Mouse (Mus musculus): Measurements from ENCODE around the gene Hist1h4h.
A peak's percentile ranks its signal among the peaks of the same experiment; 100 is the strongest.

Gene Hist1h4h

GRCm38 (mm10) chr13:23510127-23510526, 20.7 kb upstream of the Hist1h4h start:
- ATAC-seq (ENCODE audit: low TSS enrichment): no peak

- ATAC-seq (ENCODE audit: low TSS enrichment): no peak
Observed at GRCm38 (mm10) chr13:23513517-23513916, 17.3 kb upstream of the Hist1h4h start.

- ATAC-seq (ENCODE audit: low TSS enrichment): no peak
Observed at GRCm38 (mm10) chr13:23515281-23515680, 15.6 kb upstream of the Hist1h4h start.

- ATAC-seq (ENCODE audit: low TSS enrichment): no peak
Observed at GRCm38 (mm10) chr13:23515826-23516620, 14.8 kb upstream of the Hist1h4h start.

- peak; percentile 55 for ATAC-seq (ENCODE audit: low TSS enrichment)
Observed at GRCm38 (mm10) chr13:23516822-23517602, 13.8 kb upstream of the Hist1h4h start.

- ATAC-seq (ENCODE audit: low TSS enrichment): peak; percentile 63
Observed at GRCm38 (mm10) chr13:23517603-23518294, 13.1 kb upstream of the Hist1h4h start.

- ATAC-seq (ENCODE audit: low TSS enrichment): no peak
Observed at GRCm38 (mm10) chr13:23518295-23518603, 12.6 kb upstream of the Hist1h4h start.

DNA sequence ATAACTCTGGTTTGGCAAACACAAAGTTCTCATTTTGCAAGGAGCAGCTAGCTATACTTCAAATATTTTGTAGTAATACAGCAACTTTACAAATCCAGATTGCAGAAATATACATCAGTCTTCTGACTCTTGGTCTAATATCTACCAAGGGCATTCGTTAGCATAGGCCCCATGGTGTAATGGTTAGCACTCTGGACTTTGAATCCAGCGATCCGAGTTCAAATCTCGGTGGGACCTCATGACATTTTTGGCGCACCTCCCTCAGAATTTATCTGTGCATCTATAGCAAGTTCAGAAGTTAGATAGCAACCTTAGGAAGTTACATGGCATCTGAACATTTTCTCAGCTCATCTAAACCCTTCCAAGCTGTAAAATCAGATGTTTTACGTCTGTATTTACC, 12.0 kb upstream of the Hist1h4h start:
- ATAC-seq (ENCODE audit: low TSS enrichment): peak; percentile 20; the same call in 1 of the 2 replicates

GRCm38 (mm10) chr13:23519416-23519815, 11.4 kb upstream of the Hist1h4h start:
- ATAC-seq (ENCODE audit: low TSS enrichment): peak; percentile 48

DNA sequence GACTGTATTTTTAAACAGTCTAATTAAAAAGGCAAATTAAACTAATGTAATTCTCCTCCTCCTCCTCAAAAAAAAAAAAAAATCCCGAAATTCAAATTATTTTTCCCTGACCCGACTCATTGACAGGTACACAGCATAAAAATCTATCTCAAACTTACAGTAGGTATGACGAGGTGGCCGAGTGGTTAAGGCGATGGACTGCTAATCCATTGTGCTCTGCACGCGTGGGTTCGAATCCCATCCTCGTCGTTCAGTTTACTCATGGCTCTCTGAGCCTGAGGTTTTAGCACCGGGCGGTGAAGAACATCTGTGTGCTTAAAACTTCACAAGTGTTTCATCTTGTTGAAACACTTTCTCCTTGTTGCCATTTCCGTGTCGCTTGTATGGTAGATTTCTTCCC, 9.1 kb upstream of the Hist1h4h start:
- ATAC-seq (ENCODE audit: low TSS enrichment): no peak

GRCm38 (mm10) chr13:23523976-23524375, 6.9 kb upstream of the Hist1h4h start:
- no peak for ATAC-seq (ENCODE audit: low TSS enrichment)

DNA sequence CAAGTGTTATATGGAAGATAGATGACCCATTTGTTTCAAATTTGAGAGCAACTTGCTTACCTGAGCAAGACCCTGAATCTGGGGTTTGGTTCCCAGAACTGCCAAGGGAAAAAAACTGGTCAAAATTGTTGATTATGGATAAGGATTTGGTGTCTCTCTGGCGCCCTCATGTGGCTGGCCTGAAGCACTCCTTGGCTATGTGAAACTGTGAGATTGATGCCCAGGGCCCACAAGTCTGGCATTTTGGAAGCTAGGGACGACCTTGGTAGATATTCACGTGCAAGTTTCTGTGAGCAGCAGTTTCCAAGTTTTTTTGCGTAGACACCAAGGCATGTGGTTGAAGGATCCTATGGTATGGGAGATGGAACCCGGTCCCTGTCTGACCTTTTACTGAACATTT, 6.2 kb upstream of the Hist1h4h start:
- ATAC-seq (ENCODE audit: low TSS enrichment): peak; percentile 48; the same call in 1 of the 2 replicates

- no peak for ATAC-seq (ENCODE audit: low TSS enrichment)
Observed at GRCm38 (mm10) chr13:23525901-23526300, 4.9 kb upstream of the Hist1h4h start.

DNA sequence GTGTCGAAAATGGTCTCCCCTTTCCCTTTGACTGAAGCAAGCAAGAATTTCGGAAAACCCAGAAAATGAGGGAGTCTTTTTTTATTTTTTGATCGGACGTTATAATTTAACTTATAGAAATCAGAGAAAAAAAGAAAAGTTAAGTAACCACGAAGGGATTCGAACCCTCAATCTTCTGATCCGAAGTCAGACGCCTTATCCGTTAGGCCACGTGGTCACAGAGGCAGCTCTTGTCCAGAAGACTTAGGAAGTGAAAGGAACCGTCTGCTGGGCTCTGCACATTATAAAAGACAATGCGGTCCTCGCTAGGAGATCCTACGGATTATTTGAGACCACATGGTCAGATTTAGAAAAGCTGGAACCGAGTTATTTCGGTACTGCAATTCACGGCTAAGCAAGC, 4.5 kb upstream of the Hist1h4h start:
- peak; percentile 42 for ATAC-seq (ENCODE audit: low TSS enrichment)

DNA sequence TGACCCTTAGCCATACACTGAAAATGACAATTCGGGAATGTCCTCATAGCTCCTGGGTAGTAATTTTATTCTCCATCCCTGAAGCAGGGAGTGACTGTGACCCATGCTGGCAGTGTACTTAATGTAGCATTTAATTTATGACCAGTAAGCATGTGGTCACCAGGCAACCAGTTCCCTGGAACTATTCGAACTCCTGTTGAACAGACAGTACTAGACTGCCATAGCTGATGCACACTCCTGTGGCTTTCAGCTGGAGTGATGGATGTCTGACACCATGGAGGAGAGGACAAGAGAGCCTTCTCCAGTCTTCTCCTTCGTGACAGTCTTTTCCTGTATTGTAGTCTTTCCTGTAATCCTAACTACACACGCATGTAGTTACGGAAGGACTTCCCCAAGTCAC, 1.8 kb upstream of the Hist1h4h start:
- ATAC-seq (ENCODE audit: low TSS enrichment): no peak

DNA sequence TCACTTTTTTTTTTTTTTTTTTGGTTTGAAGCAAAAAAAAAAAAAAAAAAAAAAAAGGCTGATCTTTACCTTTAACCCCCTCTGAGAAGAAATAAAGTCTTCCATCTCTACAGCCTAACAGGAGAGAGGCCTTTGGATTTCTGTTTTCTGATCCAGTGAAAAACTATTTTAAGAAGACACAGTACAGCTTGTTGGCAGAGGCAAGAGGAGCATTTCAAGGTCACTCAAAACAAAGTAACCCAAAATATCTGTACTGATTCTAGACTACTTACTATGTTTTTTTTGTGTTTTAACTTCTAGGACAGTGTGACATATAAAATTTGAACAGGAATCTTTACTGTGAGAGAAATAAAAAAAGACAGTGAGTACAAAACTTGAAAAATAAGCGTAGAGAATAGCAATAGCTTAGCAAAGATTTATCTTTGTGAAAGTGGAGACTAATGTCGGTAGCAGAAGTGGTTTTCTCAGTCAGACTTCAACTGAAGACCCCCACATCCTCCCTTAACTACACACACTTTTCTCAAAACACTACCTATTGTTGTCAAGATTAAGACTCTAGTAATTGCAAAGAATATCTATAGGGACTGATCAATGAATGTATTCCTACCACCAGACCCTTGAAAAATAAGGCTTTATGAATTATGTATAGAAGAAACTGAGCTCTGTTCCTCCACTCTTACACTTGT, 1.2 kb upstream of the Hist1h4h start:
- ATAC-seq (ENCODE audit: low TSS enrichment): no peak

GRCm38 (mm10) chr13:23530181-23530900, 509 bp upstream of the Hist1h4h start:
- no peak for ATAC-seq (ENCODE audit: low TSS enrichment)

DNA sequence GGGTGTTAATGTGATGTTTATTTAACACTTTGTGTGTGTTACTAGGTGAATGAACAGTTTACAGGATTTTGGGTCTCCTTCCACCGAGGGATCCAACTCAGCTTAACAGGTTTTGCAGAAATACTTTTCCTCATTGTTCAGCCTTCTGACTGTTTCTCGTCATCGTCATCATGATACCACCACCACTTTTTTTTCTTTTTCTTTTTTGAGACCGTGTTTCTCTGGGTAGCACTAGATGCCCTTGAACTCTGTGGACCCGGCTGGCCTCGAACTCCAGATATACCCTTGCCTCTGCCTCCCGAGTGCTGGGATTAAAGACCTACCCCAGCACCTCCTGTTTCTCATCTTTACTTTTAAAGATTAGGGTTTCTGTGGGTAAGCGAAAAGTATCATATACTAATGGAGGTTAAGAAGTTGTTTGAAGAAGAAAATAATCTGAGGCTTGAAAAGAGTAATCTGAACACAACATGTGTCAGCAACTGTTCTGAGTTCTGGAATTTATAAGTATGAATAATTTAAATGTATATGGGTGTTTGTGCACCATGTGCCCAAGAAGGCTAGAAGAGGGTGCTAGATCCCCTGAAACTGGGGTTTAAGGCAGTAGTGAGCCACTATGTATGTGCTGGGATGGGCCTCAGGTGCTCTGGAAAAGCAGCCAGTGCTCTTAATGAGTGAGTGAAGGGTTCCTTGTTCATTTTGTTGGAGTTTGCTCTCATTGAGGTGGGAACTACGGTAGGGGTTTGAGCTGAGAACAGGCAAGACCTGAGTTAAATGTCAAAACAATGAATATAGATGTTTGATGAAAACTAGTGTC, 1.6 kb downstream of the Hist1h4h start:
- no peak for ATAC-seq (ENCODE audit: low TSS enrichment)

DNA sequence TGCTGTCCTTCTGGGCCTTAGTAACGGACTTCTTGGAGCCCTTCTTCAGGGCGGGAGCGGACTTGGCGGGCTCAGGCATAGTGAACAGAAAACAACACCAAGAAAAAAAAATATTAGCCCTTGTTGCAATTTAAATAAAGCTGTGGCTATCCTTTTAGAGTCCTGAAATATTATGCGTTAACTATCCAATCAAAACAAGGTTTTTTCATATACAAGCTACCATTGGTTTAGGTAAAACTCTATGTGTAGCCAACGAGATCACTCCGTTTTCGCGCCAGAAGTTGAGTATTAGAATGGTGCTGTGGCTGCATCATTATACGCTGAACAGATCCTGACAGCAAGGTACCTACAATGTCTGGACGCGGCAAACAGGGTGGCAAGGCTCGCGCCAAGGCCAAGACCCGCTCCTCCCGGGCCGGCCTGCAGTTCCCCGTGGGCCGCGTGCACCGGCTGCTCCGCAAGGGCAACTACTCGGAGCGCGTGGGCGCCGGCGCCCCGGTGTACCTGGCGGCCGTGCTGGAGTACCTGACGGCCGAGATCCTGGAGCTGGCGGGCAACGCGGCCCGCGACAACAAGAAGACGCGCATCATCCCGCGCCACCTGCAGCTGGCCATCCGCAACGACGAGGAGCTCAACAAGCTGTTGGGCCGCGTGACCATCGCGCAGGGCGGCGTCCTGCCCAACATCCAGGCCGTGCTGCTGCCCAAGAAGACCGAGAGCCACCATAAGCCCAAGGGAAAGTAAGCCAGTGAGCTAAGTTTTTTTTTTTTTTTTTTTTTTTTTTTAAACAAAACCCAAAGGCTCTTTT, 2.9 kb downstream of the Hist1h4h start, which contains the start of gene Hist1h2af:
TSS of gene Hist1h2af (plus strand) at position 347 of the 808 bp plus-strand sequence.
- ATAC-seq (ENCODE audit: low TSS enrichment): peak; percentile 69
